Mouse (Mus musculus) small intestine, adult 2 months (tissue): ENCODE measurements around the gene Ltv1. TPM values are rescaled to one million over a fixed set of nuclear protein-coding genes. Genes with fewer than 3 reads are reported as not detected.

ENCODE experiments used
- H3K27ac ChIP-seq: fragments of 200-500 bp; 2 replicates; pipeline ENCODE4 v1.5.1; 2012; ENCODE audit warnings: low read depth, low read length, control low read depth, inconsistent platforms; ENCODE audit not compliant: insufficient read depth
- H3K27me3 ChIP-seq: fragments of 200-500 bp; 2 replicates; pipeline ENCODE4 v1.6.1; 2012; ENCODE audit warnings: mild to moderate bottlenecking, moderate library complexity, low read length, inconsistent platforms; ENCODE audit not compliant: control insufficient read depth, insufficient read depth
- H3K36me3 ChIP-seq: fragments of 200-500 bp; 2 replicates; pipeline ENCODE4 v1.6.1; 2012; ENCODE audit warnings: mild to moderate bottlenecking, low read length, control low read depth, inconsistent platforms; ENCODE audit not compliant: control insufficient read depth, insufficient read depth
- H3K4me1 ChIP-seq: fragments of 200-500 bp; 2 replicates; pipeline ENCODE4 v1.6.1; 2012; ENCODE audit warnings: low read length, inconsistent platforms, mixed read lengths; ENCODE audit not compliant: control insufficient read depth, insufficient read depth, insufficient read length
- H3K4me3 ChIP-seq: fragments of 200-500 bp; 2 replicates; pipeline ENCODE4 v1.5.1; 2012; ENCODE audit warnings: low read depth, mild to moderate bottlenecking, control low read depth, inconsistent platforms, low read length, moderate library complexity
- CTCF ChIP-seq: fragments of 200-500 bp; IDR thresholded peaks from 2 replicates; pipeline ENCODE4 v1.5.1; 2012; ENCODE audit warnings: low read depth, mild to moderate bottlenecking, control low read depth, inconsistent platforms, low read length, moderate library complexity, mixed read lengths; ENCODE audit not compliant: insufficient replicate concordance, insufficient read length; ENCODE audit errors: extremely low read depth
- POLR2A ChIP-seq: fragments of 200-500 bp; IDR thresholded peaks from 2 replicates; pipeline ENCODE4 v1.6.1; 2012; ENCODE audit warnings: low read depth, mild to moderate bottlenecking, control low read depth, inconsistent platforms, low read length, moderate library complexity
- WGBS: fragments of 180-500 bp; shearing (Covaris S2); methylation state at CpG from one replicate; pipeline ENCODE4 v1.1.7; 2018; 5-methylcytosine and 5-hydroxymethylcytosine counted together
- polyA plus RNA-seq: library from polyadenylated mRNA; depleted of rRNA; stranded (reverse); fragments of >200 nt; gene quantifications from 2 replicates; pipeline ENCODE4 v1.2.3, GENCODE M21; 2012

The Ltv1 gene
- polyA plus RNA-seq, 1 experiment = 6.0 TPM

- no peaks in the 10 kb centered on the region for H3K36me3 ChIP-seq
- no peak for TF ChIP-seq CTCF
- no peak for TF ChIP-seq POLR2A
- WGBS = 84% methylated on average over 5 of the region's 5 CpGs
- no peak overlapping the region for H3K4me3 ChIP-seq
- no peak overlapping the region for H3K27ac ChIP-seq
- H3K4me1 ChIP-seq = no peaks in the 10 kb centered on the region
- H3K27me3 ChIP-seq = no peaks in the 10 kb centered on the region
Observed at GRCm38 (mm10) chr10:13155377-13155776, 37.6 kb downstream of the Ltv1 start.

- no peaks in the 10 kb centered on the region for H3K4me1 ChIP-seq
- H3K36me3 ChIP-seq = no peaks in the 10 kb centered on the region
- 89% methylated on average over 4 of the region's 4 CpGs for WGBS
- H3K27ac ChIP-seq = no peak overlapping the region
- TF ChIP-seq CTCF (no peak), POLR2A (no peak)
- no peak overlapping the region for H3K4me3 ChIP-seq
- H3K27me3 ChIP-seq = no peaks in the 10 kb centered on the region
Observed at GRCm38 (mm10) chr10:13152811-13153364, 40.1 kb downstream of the Ltv1 start.

- Histone ChIP-seq H3K27me3 (no peaks in the 10 kb centered on the region), H3K4me1 (no peaks in the 10 kb centered on the region), H3K36me3 (no peaks in the 10 kb centered on the region), H3K27ac (no peak overlapping the region), H3K4me3 (no peak overlapping the region)
- TF ChIP-seq POLR2A = no peak
- TF ChIP-seq CTCF = no peak
- WGBS = 72% methylated on average over 5 of the region's 5 CpGs
Observed at GRCm38 (mm10) chr10:13151353-13151752, 41.6 kb downstream of the Ltv1 start.

- H3K4me1 ChIP-seq = no peaks in the 10 kb centered on the region
- TF ChIP-seq CTCF = no peak
- TF ChIP-seq POLR2A = no peak
- H3K36me3 ChIP-seq = no peaks in the 10 kb centered on the region
- H3K27me3 ChIP-seq = no peaks in the 10 kb centered on the region
- 85% methylated on average over 3 of the region's 3 CpGs for WGBS
- no peak overlapping the region for H3K27ac ChIP-seq
- no peak overlapping the region for H3K4me3 ChIP-seq
Observed at GRCm38 (mm10) chr10:13150435-13150834, 42.5 kb downstream of the Ltv1 start.

- 15% methylated on average over 2 of the region's 2 CpGs for WGBS
- no peak overlapping the region for H3K4me3 ChIP-seq
- H3K27me3 ChIP-seq = no peaks in the 10 kb centered on the region
- TF ChIP-seq CTCF (no peak), POLR2A (no peak)
- H3K27ac ChIP-seq = no peak overlapping the region
- no peaks in the 10 kb centered on the region for H3K36me3 ChIP-seq
- no peaks in the 10 kb centered on the region for H3K4me1 ChIP-seq
Observed at GRCm38 (mm10) chr10:13140434-13140833, 52.5 kb downstream of the Ltv1 start.

- no peak overlapping the region for H3K4me3 ChIP-seq
- H3K36me3 ChIP-seq = no peaks in the 10 kb centered on the region
- H3K27me3 ChIP-seq = no peaks in the 10 kb centered on the region
- no peak for TF ChIP-seq CTCF
- no peaks in the 10 kb centered on the region for H3K4me1 ChIP-seq
- no peak overlapping the region for H3K27ac ChIP-seq
- WGBS = 93% methylated on average over 6 of the region's 6 CpGs
Observed at GRCm38 (mm10) chr10:13137906-13138305, 55.1 kb downstream of the Ltv1 start.

GRCm38 (mm10) chr10:13135751-13136150 lies 57.2 kb downstream of the Ltv1 start:
- no peak overlapping the region for H3K4me3 ChIP-seq
- no peak overlapping the region for H3K27ac ChIP-seq
- TF ChIP-seq CTCF (no peak), POLR2A (no peak)
- no peaks in the 10 kb centered on the region for H3K36me3 ChIP-seq
- 87% methylated on average over 7 of the region's 7 CpGs for WGBS
- H3K27me3 ChIP-seq = no peaks in the 10 kb centered on the region
- H3K4me1 ChIP-seq = no peaks in the 10 kb centered on the region

- H3K27ac ChIP-seq = no peak overlapping the region
- H3K4me1 ChIP-seq = no peaks in the 10 kb centered on the region
- H3K36me3 ChIP-seq = no peaks in the 10 kb centered on the region
- no peak overlapping the region for H3K4me3 ChIP-seq
- TF ChIP-seq CTCF (no peak), POLR2A (no peak)
- WGBS = 94% methylated on average over 7 of the region's 7 CpGs
- H3K27me3 ChIP-seq = no peaks in the 10 kb centered on the region
Observed at GRCm38 (mm10) chr10:13135276-13135675, 57.7 kb downstream of the Ltv1 start.
